Mouse (Mus musculus): ENCODE data around the gene Rlf.

Gene Rlf

DNA sequence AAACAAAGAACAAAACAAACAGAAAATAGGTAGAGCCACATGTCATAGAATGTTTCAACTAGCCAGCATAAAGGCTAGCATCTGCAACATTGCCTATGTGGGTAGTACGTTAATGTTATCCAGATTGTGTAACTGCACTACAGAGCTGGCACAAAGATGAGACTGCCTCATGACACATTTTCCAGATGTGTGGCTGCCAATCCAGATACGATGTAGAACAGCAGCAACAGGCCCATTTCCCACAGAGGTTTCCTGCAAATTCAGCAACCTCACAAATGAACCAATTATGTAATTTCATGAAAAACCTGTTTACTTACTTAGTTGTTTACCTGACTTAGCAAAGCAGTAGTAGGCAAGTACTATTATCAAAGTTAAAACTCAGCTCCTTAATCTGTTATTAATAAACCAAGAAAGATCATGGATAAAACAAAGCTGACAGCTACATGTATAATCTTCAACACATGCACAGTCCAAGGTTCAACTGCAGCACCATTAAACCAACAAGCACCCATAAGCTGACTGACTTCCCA is 51.3 kb downstream of the Rlf start:
- no peak for DNase-seq

DNA sequence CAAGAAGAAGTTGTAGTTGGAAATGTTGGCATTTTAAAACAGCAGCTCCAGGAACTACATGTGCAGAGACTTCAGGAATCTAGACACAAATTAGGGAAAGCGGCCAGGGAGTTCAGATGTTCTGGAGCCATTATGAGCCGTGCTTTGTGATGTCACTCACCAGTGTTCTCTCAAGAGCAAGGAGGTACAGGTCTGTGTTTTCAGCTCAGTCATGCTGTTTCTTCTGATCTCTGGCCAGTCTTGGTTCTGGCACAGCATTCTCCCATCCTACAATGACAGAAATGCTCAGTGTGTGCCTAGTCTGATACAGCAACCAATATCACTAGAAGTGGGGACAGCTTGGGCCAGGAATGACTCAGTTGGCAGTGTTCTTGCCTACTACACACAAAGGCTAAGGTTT is 105.8 kb downstream of the Rlf start, which contains the start of gene Tmco2:
Gene Tmco2, minus strand, starts transcription at position 101 of the 400 bp plus-strand sequence.
- DNase-seq: no peak

DNA sequence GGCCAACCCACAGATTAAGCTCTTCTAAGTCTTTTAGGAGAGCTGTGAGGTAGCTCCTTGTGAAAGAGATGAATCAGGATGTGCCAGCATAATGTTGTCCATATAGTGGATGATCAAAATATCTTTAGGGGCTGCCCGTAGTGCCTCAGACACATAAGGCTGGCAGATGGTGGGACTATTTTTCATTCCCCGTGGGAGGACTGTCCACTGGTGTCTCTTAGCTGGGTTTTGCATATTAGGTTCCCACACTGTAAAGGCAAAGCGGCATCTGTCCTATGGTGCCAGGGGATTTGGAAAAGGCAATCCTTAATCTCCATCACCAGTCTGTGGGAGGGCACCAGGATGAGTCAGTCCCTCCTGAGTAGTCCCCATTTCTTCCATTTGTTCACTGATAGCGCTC is 111.6 kb downstream of the Rlf start:
- DNase-seq: no peak

- DNase-seq: peak; percentile 90
Measured at GRCm38 (mm10) chr4:121097650-121098378, 117.1 kb downstream of the Rlf start, which contains the start of gene Zmpste24. Gene Zmpste24 (minus strand): TSS chr4:121098241.
